Mouse (Mus musculus) embryonic facial prominence, embryonic 13.5 days (tissue): ENCODE results near the gene Med28. TPM values are rescaled to one million over a fixed set of nuclear protein-coding genes. Genes with fewer than 3 reads are reported as not detected.

Experiments used
- ATAC-seq: fragments of 200-750 bp; cut with Nextera tagmentation; 2 replicates; pipeline ENCODE4 v1.8.0; 2017; ENCODE audit warnings: low read depth; ENCODE audit not compliant: insufficient number of reproducible peaks, insufficient read depth, low FRiP score, low TSS enrichment
- H3K27ac ChIP-seq: fragments of 300-500 bp; sonication (generic); 2 replicates; pipeline ENCODE4 v1.5.1; 2015; ENCODE audit warnings: moderate library complexity, mild to moderate bottlenecking, inconsistent platforms
- H3K27me3 ChIP-seq: fragments of 300-500 bp; sonication (generic); 2 replicates; pipeline ENCODE4 v1.6.1; 2015; ENCODE audit warnings: mild to moderate bottlenecking, inconsistent platforms
- H3K36me3 ChIP-seq: fragments of 300-500 bp; sonication (generic); 2 replicates; pipeline ENCODE4 v1.6.1; 2015; ENCODE audit warnings: mild to moderate bottlenecking, inconsistent platforms
- H3K4me1 ChIP-seq: fragments of 300-500 bp; sonication (generic); 2 replicates; pipeline ENCODE4 v1.6.1; 2015; ENCODE audit warnings: inconsistent platforms
- H3K4me2 ChIP-seq: fragments of 300-500 bp; sonication (generic); 2 replicates; pipeline ENCODE4 v1.6.1; 2015; ENCODE audit warnings: moderate library complexity, mild to moderate bottlenecking, inconsistent platforms
- H3K4me3 ChIP-seq: fragments of 300-500 bp; sonication (generic); 2 replicates; pipeline ENCODE4 v1.5.1; 2015; ENCODE audit warnings: mild to moderate bottlenecking, inconsistent platforms
- H3K9ac ChIP-seq: fragments of 300-500 bp; sonication (generic); 2 replicates; pipeline ENCODE4 v1.6.1; 2015; ENCODE audit warnings: mild to moderate bottlenecking, inconsistent platforms
- H3K9me3 ChIP-seq: fragments of 300-500 bp; sonication (generic); 2 replicates; pipeline ENCODE4 v1.6.1; 2016; ENCODE audit warnings: inconsistent platforms
- WGBS: fragments of 180-500 bp; shearing (Covaris S2); methylation state at CpG from one replicate; pipeline ENCODE4 v1.1.7; 2015; ENCODE audit warnings: mixed read lengths; 5-methylcytosine and 5-hydroxymethylcytosine counted together
- polyA plus RNA-seq: library from polyadenylated mRNA; unstranded; fragments of >200 nt; fragmentation: Nextera tagmentation; extraction: Ambion mirVana; gene quantifications from 2 replicates; pipeline ENCODE4 v1.2.1, GENCODE M21; 2015

Gene Med28
- polyA plus RNA-seq, 1 experiment from 2014 or later, result 255 TPM

- Histone ChIP-seq H3K27me3 (no peaks in the 10 kb centered on the region), H3K27ac (no peak overlapping the region), H3K4me3 (no peak overlapping the region), H3K36me3 (no peaks in the 10 kb centered on the region), H3K9me3 (no peaks in the 10 kb centered on the region), H3K4me1 (no peaks in the 10 kb centered on the region), H3K9ac (no peak overlapping the region), H3K4me2 (no peak overlapping the region)
- ATAC-seq, result no peak
- 85% methylated on average over 1 of the region's 1 CpGs for WGBS
Observed at GRCm38 (mm10) chr5:45483654-45484053, 36.4 kb upstream of the Med28 start.

DNA sequence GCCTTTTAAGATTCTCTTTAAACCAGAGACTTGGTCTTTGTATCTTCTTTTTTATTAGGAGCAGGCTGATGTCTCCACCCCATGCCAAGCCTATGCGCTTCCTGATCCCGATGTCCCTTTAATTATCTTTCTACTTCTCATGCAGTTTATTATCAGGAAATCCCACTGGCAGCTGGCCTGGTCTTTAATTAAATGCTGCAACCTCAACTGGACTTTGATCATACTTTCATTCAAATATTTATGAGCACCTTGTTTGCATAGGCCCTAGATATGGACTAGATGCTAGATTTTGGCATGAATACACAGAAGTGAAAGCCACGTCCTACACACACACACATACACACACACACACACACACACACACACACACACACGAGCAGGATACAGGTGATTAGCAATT, 28.3 kb upstream of the Med28 start:
- WGBS, result 80% methylated on average over 4 of the region's 4 CpGs
- peaks cover 13% of the 10 kb centered on the region for H3K4me1 ChIP-seq
- H3K27me3 ChIP-seq, result no peaks in the 10 kb centered on the region
- no peak overlapping the region for H3K4me3 ChIP-seq
- no peak for ATAC-seq
- no peak overlapping the region for H3K27ac ChIP-seq
- peaks cover 9% of the 10 kb centered on the region for H3K36me3 ChIP-seq
- H3K9me3 ChIP-seq, result no peaks in the 10 kb centered on the region
- no peak overlapping the region for H3K9ac ChIP-seq
- H3K4me2 ChIP-seq, result no peak overlapping the region

GRCm38 (mm10) chr5:45493191-45494092, 26.6 kb upstream of the Med28 start, which contains the start of gene Lap3:
Gene Lap3, plus strand, starts transcription at chr5:45493374.
- H3K27ac ChIP-seq, result peak within 1 kb of the TSS; percentile 57; the same call in 1 of the 2 replicates
- H3K4me2 ChIP-seq, result peak within 1 kb of the TSS; percentile 71
- WGBS, result under 1% methylated on average over 78 of the region's 78 CpGs
- peaks cover 25% of the 10 kb centered on the region for H3K36me3 ChIP-seq
- H3K9me3 ChIP-seq, result no peaks in the 10 kb centered on the region
- no peaks in the 10 kb centered on the region for H3K27me3 ChIP-seq
- H3K4me1 ChIP-seq, result peaks cover 13% of the 10 kb centered on the region
- ATAC-seq, result peak; percentile 86
- peak within 1 kb of the TSS; percentile 90 for H3K9ac ChIP-seq
- peak within 1 kb of the TSS; percentile 77 for H3K4me3 ChIP-seq

DNA sequence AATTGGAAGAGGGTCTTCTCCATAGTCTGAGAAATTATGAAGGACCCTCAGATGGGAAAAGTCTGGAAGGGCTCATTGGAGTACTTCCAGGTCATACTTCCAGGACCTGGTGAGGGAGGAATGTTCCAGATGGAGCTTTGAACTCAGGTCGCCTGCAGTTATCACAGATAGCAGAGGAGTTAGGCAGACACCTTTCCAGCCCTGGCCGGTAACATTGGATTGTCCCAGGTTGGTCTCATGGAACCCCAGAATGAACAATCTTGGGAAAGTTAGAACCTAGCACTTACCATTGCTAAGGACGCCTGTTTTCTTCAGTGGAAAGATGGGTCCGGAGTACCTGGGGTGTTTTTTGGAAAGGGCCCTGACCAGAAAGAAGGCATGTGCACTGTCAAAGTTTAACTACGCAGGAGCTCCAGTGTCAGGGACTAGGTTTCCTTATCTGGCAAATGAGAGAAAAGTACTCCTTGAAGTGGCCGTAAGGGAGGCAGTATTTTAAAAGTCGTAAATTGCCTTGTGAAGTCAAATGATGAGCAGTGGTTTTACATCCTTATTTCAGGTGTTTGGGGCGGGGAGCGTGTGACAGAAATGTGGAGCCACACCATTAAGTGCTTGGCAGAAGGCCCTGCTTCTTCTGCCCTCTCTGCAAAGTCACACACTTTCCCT, 25.8 kb upstream of the Med28 start:
- peak overlapping the region; percentile 57; the same call in 1 of the 2 replicates for H3K27ac ChIP-seq
- peak overlapping the region; percentile 77 for H3K4me3 ChIP-seq
- H3K4me1 ChIP-seq, result peaks cover 13% of the 10 kb centered on the region
- ATAC-seq, result no peak
- H3K9me3 ChIP-seq, result no peaks in the 10 kb centered on the region
- H3K9ac ChIP-seq, result peak overlapping the region; percentile 90
- H3K4me2 ChIP-seq, result peak overlapping the region; percentile 71
- H3K36me3 ChIP-seq, result peaks cover 31% of the 10 kb centered on the region
- 61% methylated on average over 9 of the region's 9 CpGs for WGBS
- no peaks in the 10 kb centered on the region for H3K27me3 ChIP-seq

GRCm38 (mm10) chr5:45495429-45495975, 24.5 kb upstream of the Med28 start:
- ATAC-seq, result no peak
- no peak overlapping the region for H3K4me3 ChIP-seq
- peaks cover 42% of the 10 kb centered on the region for H3K36me3 ChIP-seq
- peaks cover 13% of the 10 kb centered on the region for H3K4me1 ChIP-seq
- H3K9ac ChIP-seq, result no peak overlapping the region; the same call in 1 of the 2 replicates
- H3K27me3 ChIP-seq, result no peaks in the 10 kb centered on the region
- WGBS, result 90% methylated on average over 3 of the region's 3 CpGs
- no peak overlapping the region for H3K27ac ChIP-seq
- H3K9me3 ChIP-seq, result no peaks in the 10 kb centered on the region
- no peak overlapping the region for H3K4me2 ChIP-seq

DNA sequence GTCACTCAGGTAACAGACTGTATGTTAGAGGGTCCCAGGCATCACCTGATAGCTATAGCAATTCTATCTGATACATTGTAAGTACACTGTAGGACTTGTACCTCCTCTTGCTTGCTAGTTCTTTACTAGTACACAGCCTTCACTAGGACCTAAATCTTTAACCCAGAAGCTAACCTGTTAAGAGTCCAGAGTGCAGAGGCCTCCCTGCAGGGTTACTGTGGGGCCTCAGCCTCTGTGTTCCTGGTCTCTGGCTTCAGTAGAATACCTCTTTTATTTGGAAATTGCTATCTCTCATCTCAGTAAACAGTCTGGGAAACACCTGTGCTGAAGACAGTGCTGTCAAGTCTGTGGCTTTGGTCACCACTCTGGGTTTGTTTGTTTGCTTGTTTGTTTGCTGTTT, 24.0 kb upstream of the Med28 start:
- H3K4me3 ChIP-seq, result no peak overlapping the region
- ATAC-seq, result no peak
- H3K9ac ChIP-seq, result no peak overlapping the region
- no peaks in the 10 kb centered on the region for H3K27me3 ChIP-seq
- H3K27ac ChIP-seq, result no peak overlapping the region
- H3K4me1 ChIP-seq, result peaks cover 13% of the 10 kb centered on the region
- no peak overlapping the region for H3K4me2 ChIP-seq
- H3K36me3 ChIP-seq, result peaks cover 46% of the 10 kb centered on the region
- no peaks in the 10 kb centered on the region for H3K9me3 ChIP-seq

DNA sequence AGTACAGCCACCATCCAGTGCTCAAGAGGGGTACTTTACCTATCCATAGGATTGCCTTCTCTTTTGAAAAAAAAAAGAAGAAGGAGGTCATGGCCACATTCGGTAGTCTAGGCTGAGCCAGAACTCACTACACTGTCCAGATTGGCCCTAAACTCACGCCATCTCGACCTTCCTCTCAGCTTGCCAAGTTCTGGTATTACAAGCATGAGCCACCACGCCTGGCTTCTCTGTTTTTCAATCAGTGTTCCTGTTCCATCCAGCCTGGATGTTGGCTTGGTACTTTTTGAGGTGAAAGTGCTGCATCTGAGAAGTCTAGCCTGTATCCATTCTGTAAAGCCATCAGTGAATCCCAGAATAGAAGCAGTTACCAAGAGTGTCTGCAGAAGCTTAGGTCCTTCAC, 23.6 kb upstream of the Med28 start:
- Histone ChIP-seq H3K4me3 (no peak overlapping the region), H3K4me1 (peaks cover 13% of the 10 kb centered on the region), H3K27ac (no peak overlapping the region), H3K27me3 (no peaks in the 10 kb centered on the region), H3K36me3 (peaks cover 50% of the 10 kb centered on the region), H3K9ac (no peak overlapping the region), H3K9me3 (no peaks in the 10 kb centered on the region), H3K4me2 (no peak overlapping the region)
- no peak for ATAC-seq
- WGBS, result 88% methylated on average over 4 of the region's 4 CpGs

DNA sequence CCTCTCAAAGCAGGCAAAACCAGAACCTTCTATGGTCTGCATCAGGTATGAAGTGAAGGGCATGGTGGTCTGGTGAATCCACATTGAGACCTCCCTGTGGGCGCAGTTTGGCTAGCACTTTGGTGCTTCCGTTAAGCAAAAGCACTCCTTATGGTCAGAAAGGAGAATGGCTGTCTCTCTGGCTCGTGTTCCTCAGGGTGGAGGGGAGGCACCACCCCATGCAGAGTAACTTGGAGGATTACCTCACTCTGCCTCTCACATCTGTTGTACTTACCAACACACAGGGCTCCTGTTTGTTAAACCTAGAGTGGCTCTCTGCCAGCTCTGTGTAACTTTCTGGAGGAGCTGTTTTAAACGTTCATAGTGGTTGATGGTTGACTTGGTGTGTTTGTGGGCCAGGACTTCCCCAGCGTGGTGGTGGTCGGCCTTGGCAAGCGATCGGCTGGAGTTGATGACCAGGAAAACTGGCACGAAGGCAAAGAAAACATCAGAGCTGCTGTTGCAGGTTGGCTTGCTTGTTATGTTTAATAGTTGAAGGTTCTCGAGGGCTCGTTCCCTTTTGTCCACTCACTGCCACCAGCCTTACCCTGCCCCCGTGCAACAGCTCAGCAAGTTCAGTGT, 23.0 kb upstream of the Med28 start:
- Histone ChIP-seq H3K4me1 (peaks cover 13% of the 10 kb centered on the region), H3K9me3 (no peaks in the 10 kb centered on the region), H3K27ac (no peak overlapping the region), H3K36me3 (peaks cover 56% of the 10 kb centered on the region), H3K9ac (no peak overlapping the region), H3K27me3 (no peaks in the 10 kb centered on the region), H3K4me2 (no peak overlapping the region), H3K4me3 (no peak overlapping the region)
- ATAC-seq, result no peak
- 93% methylated on average over 12 of the region's 12 CpGs for whole genome bisulfite sequencing

DNA sequence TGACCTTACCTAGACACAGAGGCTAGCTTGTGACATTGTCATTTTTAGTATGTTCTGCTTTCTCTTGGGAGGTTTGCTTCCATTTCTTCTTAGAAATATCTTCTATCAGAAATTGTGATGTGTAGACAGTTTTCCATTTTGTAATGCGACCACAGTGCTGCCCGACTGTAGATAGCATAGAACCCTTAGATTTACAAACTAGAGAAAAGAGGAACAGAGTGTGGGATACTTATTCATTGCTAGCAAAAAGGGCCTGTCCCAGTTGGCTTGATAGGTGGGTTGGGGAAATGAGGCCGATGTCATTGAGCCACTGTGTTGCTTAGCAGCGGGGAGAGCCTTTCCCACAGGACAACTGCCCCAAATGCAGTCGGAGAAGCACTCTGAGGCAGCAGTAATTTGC, 22.5 kb upstream of the Med28 start:
- no peak for ATAC-seq
- Histone ChIP-seq H3K36me3 (peaks cover 60% of the 10 kb centered on the region), H3K4me1 (peaks cover 13% of the 10 kb centered on the region), H3K27me3 (no peaks in the 10 kb centered on the region), H3K9ac (no peak overlapping the region), H3K4me3 (no peak overlapping the region), H3K9me3 (no peaks in the 10 kb centered on the region), H3K4me2 (no peak overlapping the region), H3K27ac (no peak overlapping the region)
- 89% methylated on average over 5 of the region's 5 CpGs for WGBS

DNA sequence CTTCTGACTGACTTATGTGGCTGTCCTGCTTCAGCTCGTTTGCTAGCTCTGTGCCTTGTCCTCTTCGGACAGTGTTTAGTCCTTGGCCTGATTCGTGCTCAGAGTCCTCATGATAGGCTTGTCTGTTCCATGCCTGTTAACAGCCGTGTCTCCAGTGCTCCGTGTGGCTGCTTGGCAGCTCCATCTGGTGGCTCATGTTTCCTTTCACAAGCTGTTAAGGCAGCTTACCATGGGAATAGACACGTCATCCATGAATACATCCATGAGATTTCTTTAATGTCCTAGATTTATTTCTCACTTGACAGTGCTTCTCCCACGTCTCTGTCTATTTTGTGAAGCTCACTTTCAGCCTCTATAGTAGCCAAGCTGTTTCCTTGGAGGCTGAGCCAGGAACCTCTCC, 10.0 kb upstream of the Med28 start:
- Histone ChIP-seq H3K9ac (no peak overlapping the region), H3K27me3 (no peaks in the 10 kb centered on the region), H3K27ac (no peak overlapping the region), H3K4me1 (no peaks in the 10 kb centered on the region), H3K9me3 (no peaks in the 10 kb centered on the region), H3K36me3 (peaks cover 69% of the 10 kb centered on the region), H3K4me2 (no peak overlapping the region), H3K4me3 (no peak overlapping the region)
- no peak for ATAC-seq
- WGBS, result 77% methylated on average over 7 of the region's 7 CpGs

- no peak for ATAC-seq
- H3K27ac ChIP-seq, result no peak overlapping the region
- no peak overlapping the region for H3K4me2 ChIP-seq
- H3K27me3 ChIP-seq, result no peaks in the 10 kb centered on the region
- H3K4me1 ChIP-seq, result no peaks in the 10 kb centered on the region
- H3K9ac ChIP-seq, result no peak overlapping the region
- 86% methylated on average over 6 of the region's 6 CpGs for WGBS
- H3K36me3 ChIP-seq, result peaks cover 44% of the 10 kb centered on the region
- no peak overlapping the region for H3K4me3 ChIP-seq
- H3K9me3 ChIP-seq, result no peaks in the 10 kb centered on the region
Observed at GRCm38 (mm10) chr5:45512908-45513307, 7.1 kb upstream of the Med28 start.
